Mouse (Mus musculus) olfactory bulb, adult 2 months (tissue): ENCODE measurements around the gene Pwp2.

ENCODE experiments used
- CTCF ChIP-seq: fragments of 200-500 bp; IDR thresholded peaks from 2 replicates; pipeline ENCODE4 v1.5.1; 2012; ENCODE audit warnings: low read depth, mild to moderate bottlenecking, low read length, moderate library complexity; ENCODE audit not compliant: insufficient read depth
- POLR2A ChIP-seq: fragments of 200-500 bp; IDR thresholded peaks from 2 replicates; pipeline ENCODE4 v1.6.1; 2012; ENCODE audit warnings: mild to moderate bottlenecking, low read depth, low read length, moderate library complexity; ENCODE audit not compliant: insufficient read depth

DNA sequence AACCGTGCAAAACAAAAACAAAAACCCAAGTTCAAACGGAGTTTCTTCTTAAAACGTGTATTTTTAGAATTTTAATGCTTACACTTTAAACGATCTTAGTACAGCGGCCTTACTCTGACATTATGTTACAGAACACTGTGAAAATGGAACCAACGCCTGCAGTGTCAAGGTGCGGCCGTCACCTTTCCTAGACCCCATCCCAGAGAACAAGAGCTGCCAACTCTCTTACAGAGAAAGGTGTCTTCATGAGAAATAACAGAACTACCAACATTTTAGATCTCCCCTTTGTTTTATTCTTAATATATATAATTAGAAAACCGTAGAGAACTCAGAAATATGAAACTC lies 404 bp upstream of the Pwp2 start:
- TF ChIP-seq CTCF: no peak
- no peak for TF ChIP-seq POLR2A
